Mouse (Mus musculus): Measurements from ENCODE around the gene Fgfr2.

Fgfr2 gene

GRCm38 (mm10) chr7:132778630-132779029, 344.5 kb downstream of the Fgfr2 start:
- H3K9me3 ChIP-seq (ENCODE audit: low read length): no peaks in the 10 kb centered on the region
- H3K4me1 ChIP-seq (replicated peaks; ENCODE audit: low read depth, low read length): peaks cover 67% of the 10 kb centered on the region
- H3K27me3 ChIP-seq (ENCODE audit: insufficient read depth, low read length): no peaks in the 10 kb centered on the region; the same call in 1 of the 2 replicates
- no peak for TF ChIP-seq NANOG (IDR thresholded peaks at IDR 0.05; ENCODE audit: borderline replicate concordance, low read length)
- TF ChIP-seq CTCF (conservative IDR thresholded peaks at IDR 0.05; ENCODE audit: low read length): no peak
- no peak for TF ChIP-seq POU5F1 (IDR thresholded peaks at IDR 0.05; ENCODE audit: borderline replicate concordance, low read length)
- H3K4me3 ChIP-seq (replicated peaks; ENCODE audit: low read length): no peak overlapping the region
- peaks cover 37% of the 10 kb centered on the region for H3K36me3 ChIP-seq (ENCODE audit: insufficient read depth, low read length)

- H3K9me3 ChIP-seq (ENCODE audit: low read length): no peaks in the 10 kb centered on the region
- H3K4me3 ChIP-seq (replicated peaks; ENCODE audit: low read length): no peak overlapping the region
- no peaks in the 10 kb centered on the region; the same call in 1 of the 2 replicates for H3K27me3 ChIP-seq (ENCODE audit: insufficient read depth, low read length)
- TF ChIP-seq POU5F1 (IDR thresholded peaks at IDR 0.05; ENCODE audit: borderline replicate concordance, low read length) (no peak), CTCF (conservative IDR thresholded peaks at IDR 0.05; ENCODE audit: low read length) (no peak), NANOG (IDR thresholded peaks at IDR 0.05; ENCODE audit: borderline replicate concordance, low read length) (no peak)
- peaks cover 37% of the 10 kb centered on the region for H3K36me3 ChIP-seq (ENCODE audit: insufficient read depth, low read length)
- H3K4me1 ChIP-seq (replicated peaks; ENCODE audit: low read depth, low read length): peaks cover 67% of the 10 kb centered on the region
Measured at GRCm38 (mm10) chr7:132777728-132778453, 345.3 kb downstream of the Fgfr2 start.

GRCm38 (mm10) chr7:132777117-132777516, 346.0 kb downstream of the Fgfr2 start:
- no peaks in the 10 kb centered on the region; the same call in 1 of the 2 replicates for H3K27me3 ChIP-seq (ENCODE audit: insufficient read depth, low read length)
- H3K9me3 ChIP-seq (ENCODE audit: low read length): no peaks in the 10 kb centered on the region
- H3K36me3 ChIP-seq (ENCODE audit: insufficient read depth, low read length): peaks cover 39% of the 10 kb centered on the region
- peak overlapping the region; percentile 14; the same call in 1 of the 2 replicates for H3K4me3 ChIP-seq (replicated peaks; ENCODE audit: low read length)
- no peak for TF ChIP-seq NANOG (IDR thresholded peaks at IDR 0.05; ENCODE audit: borderline replicate concordance, low read length)
- TF ChIP-seq CTCF (conservative IDR thresholded peaks at IDR 0.05; ENCODE audit: low read length): no peak
- TF ChIP-seq POU5F1 (IDR thresholded peaks at IDR 0.05; ENCODE audit: borderline replicate concordance, low read length): no peak
- H3K4me1 ChIP-seq (replicated peaks; ENCODE audit: low read depth, low read length): peaks cover 66% of the 10 kb centered on the region

- Histone ChIP-seq H3K27me3 (ENCODE audit: insufficient read depth, low read length) (no peaks in the 10 kb centered on the region; the same call in 1 of the 2 replicates), H3K4me3 (replicated peaks; ENCODE audit: low read length) (peak overlapping the region; percentile 14; the same call in 1 of the 2 replicates), H3K36me3 (ENCODE audit: insufficient read depth, low read length) (peaks cover 45% of the 10 kb centered on the region), H3K4me1 (replicated peaks; ENCODE audit: low read depth, low read length) (peaks cover 60% of the 10 kb centered on the region), H3K9me3 (ENCODE audit: low read length) (no peaks in the 10 kb centered on the region)
- no peak for TF ChIP-seq NANOG (IDR thresholded peaks at IDR 0.05; ENCODE audit: borderline replicate concordance, low read length)
- no peak for TF ChIP-seq POU5F1 (IDR thresholded peaks at IDR 0.05; ENCODE audit: borderline replicate concordance, low read length)
- no peak for TF ChIP-seq CTCF (conservative IDR thresholded peaks at IDR 0.05; ENCODE audit: low read length)
Measured at GRCm38 (mm10) chr7:132776338-132777111, 346.6 kb downstream of the Fgfr2 start.

GRCm38 (mm10) chr7:132775922-132776321, 347.2 kb downstream of the Fgfr2 start:
- Histone ChIP-seq H3K4me1 (replicated peaks; ENCODE audit: low read depth, low read length) (peaks cover 54% of the 10 kb centered on the region), H3K4me3 (replicated peaks; ENCODE audit: low read length) (no peak overlapping the region), H3K36me3 (ENCODE audit: insufficient read depth, low read length) (peaks cover 49% of the 10 kb centered on the region), H3K27me3 (ENCODE audit: insufficient read depth, low read length) (no peaks in the 10 kb centered on the region; the same call in 1 of the 2 replicates), H3K9me3 (ENCODE audit: low read length) (no peaks in the 10 kb centered on the region)
- TF ChIP-seq NANOG (IDR thresholded peaks at IDR 0.05; ENCODE audit: borderline replicate concordance, low read length): no peak
- TF ChIP-seq POU5F1 (IDR thresholded peaks at IDR 0.05; ENCODE audit: borderline replicate concordance, low read length): no peak
- no peak for TF ChIP-seq CTCF (conservative IDR thresholded peaks at IDR 0.05; ENCODE audit: low read length)

GRCm38 (mm10) chr7:132775333-132775732, 347.8 kb downstream of the Fgfr2 start:
- TF ChIP-seq CTCF (conservative IDR thresholded peaks at IDR 0.05; ENCODE audit: low read length): no peak
- no peak for TF ChIP-seq POU5F1 (IDR thresholded peaks at IDR 0.05; ENCODE audit: borderline replicate concordance, low read length)
- no peak for TF ChIP-seq NANOG (IDR thresholded peaks at IDR 0.05; ENCODE audit: borderline replicate concordance, low read length)
- Histone ChIP-seq H3K27me3 (ENCODE audit: insufficient read depth, low read length) (no peaks in the 10 kb centered on the region; the same call in 1 of the 2 replicates), H3K4me1 (replicated peaks; ENCODE audit: low read depth, low read length) (peaks cover 48% of the 10 kb centered on the region), H3K36me3 (ENCODE audit: insufficient read depth, low read length) (peaks cover 54% of the 10 kb centered on the region), H3K4me3 (replicated peaks; ENCODE audit: low read length) (no peak overlapping the region), H3K9me3 (ENCODE audit: low read length) (no peaks in the 10 kb centered on the region)

- H3K4me3 ChIP-seq (replicated peaks; ENCODE audit: low read length): no peak overlapping the region
- H3K9me3 ChIP-seq (ENCODE audit: low read length): no peaks in the 10 kb centered on the region
- no peaks in the 10 kb centered on the region for H3K27me3 ChIP-seq (ENCODE audit: insufficient read depth, low read length)
- H3K4me1 ChIP-seq (replicated peaks; ENCODE audit: low read depth, low read length): peaks cover 26% of the 10 kb centered on the region
- TF ChIP-seq CTCF (conservative IDR thresholded peaks at IDR 0.05; ENCODE audit: low read length) (no peak), NANOG (IDR thresholded peaks at IDR 0.05; ENCODE audit: borderline replicate concordance, low read length) (no peak), POU5F1 (IDR thresholded peaks at IDR 0.05; ENCODE audit: borderline replicate concordance, low read length) (no peak)
- peaks cover 51% of the 10 kb centered on the region for H3K36me3 ChIP-seq (ENCODE audit: insufficient read depth, low read length)
Measured at GRCm38 (mm10) chr7:132773011-132773705, 350.0 kb downstream of the Fgfr2 start.

GRCm38 (mm10) chr7:132772440-132772839, 350.7 kb downstream of the Fgfr2 start:
- Histone ChIP-seq H3K4me1 (replicated peaks; ENCODE audit: low read depth, low read length) (peaks cover 20% of the 10 kb centered on the region), H3K27me3 (ENCODE audit: insufficient read depth, low read length) (no peaks in the 10 kb centered on the region), H3K4me3 (replicated peaks; ENCODE audit: low read length) (no peak overlapping the region), H3K36me3 (ENCODE audit: insufficient read depth, low read length) (peaks cover 45% of the 10 kb centered on the region), H3K9me3 (ENCODE audit: low read length) (no peaks in the 10 kb centered on the region)
- no peak for TF ChIP-seq POU5F1 (IDR thresholded peaks at IDR 0.05; ENCODE audit: borderline replicate concordance, low read length)
- TF ChIP-seq CTCF (conservative IDR thresholded peaks at IDR 0.05; ENCODE audit: low read length): no peak
- TF ChIP-seq NANOG (IDR thresholded peaks at IDR 0.05; ENCODE audit: borderline replicate concordance, low read length): no peak

Measured in E14TG2a.4 (cell line).